Comparison of ENCODE assay signal across 9 mouse cellular contexts in the genomic region with DNA sequence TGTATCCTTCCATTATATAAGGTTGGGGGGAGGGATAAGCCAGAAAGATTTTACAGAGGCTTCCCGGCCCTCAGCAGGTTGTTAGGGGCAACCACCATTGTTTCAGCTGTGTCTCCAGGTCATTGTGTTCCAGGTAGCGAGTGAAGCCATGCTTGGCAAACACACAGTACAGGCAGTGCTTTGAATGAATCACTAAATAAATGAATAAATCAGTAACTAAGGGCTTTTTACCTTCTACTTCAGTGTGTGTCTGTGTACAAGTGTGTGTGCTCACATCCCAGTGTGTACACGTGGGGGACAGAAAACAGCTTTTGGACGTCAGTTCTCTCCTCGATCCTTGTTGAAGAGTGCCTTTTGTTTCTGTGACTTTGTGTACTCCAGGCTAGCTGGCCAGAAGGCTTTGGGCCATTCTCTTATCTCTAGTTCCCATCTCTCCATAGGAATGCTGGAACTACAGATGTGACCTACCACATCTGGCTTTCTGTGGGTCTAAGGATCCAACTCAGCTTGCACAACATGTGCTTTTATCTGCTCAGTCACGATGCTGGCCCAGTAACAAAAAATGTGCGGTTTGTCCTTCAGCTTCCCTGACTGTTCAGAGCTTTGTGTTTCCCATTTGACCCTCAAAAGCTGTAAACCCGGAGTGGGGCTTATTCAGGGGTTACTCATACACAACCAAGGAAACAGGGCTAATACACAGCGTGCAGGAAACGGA. TPM values are rescaled to one million over a fixed set of nuclear protein-coding genes. Genes with fewer than 3 reads are reported as not detected.
DNase-seq lines count a peak whose midpoint lies in the region; ATAC-seq and TF ChIP-seq lines count a peak whose summit lies in the region.
"Had no signal": no experiment of that assay in that cellular context is flagged by ENCODE, and none has a peak within 500 bp of the region (broad histone marks: within the 10 kb centered on the region; RNA-seq: fewer than 3 reads in every experiment).

No protein-coding gene starts in this region.

- ATAC-seq in embryonic facial prominence, embryonic 11.5 days (replicated peaks; ENCODE audit: insufficient number of reproducible peaks, low FRiP score, low TSS enrichment, low read depth) = no peak; the same call in 1 of the 2 replicates

- H3ac ChIP-seq in C2C12 (ENCODE audit: control insufficient read depth, insufficient read length, low read depth) = no peak overlapping the region

- H3K4me1 ChIP-seq in embryonic facial prominence, embryonic 11.5 days (ENCODE audit: control insufficient read depth, insufficient read depth, low read length) = no peaks in the 10 kb centered on the region

- TF ChIP-seq CTCF in C2C12 (IDR thresholded peaks at IDR 0.05; ENCODE audit: control insufficient read depth, insufficient read depth, insufficient read length) = no peak

- no peaks in the 10 kb centered on the region for H3K79me3 ChIP-seq in C2C12 (ENCODE audit: low read depth)

- no peak overlapping the region for H3K4me2 ChIP-seq in embryonic facial prominence, embryonic 11.5 days (ENCODE audit: low read depth, low read length)

- WGBS in embryonic facial prominence, embryonic 11.5 days = 52% methylated on average over 10 of the region's 10 CpGs

- peak; percentile 36 for DNase-seq in kidney, adult 9 months
- DNase-seq in kidney, adult 8-10 months = no peak
- DNase-seq in embryonic facial prominence, embryonic 11.5 days (ENCODE audit: low spot score) = peak; percentile 3
- DNase-seq in kidney, postnatal 4 days = peak; percentile 20 to 31
- DNase-seq in spleen, adult 18-20 months = no peak
- DNase-seq in spleen, adult 12 weeks (ENCODE audit: low spot score) = no peak
- DNase-seq in cerebellum, postnatal 36 days = no peak

- H3K9me3 ChIP-seq in embryonic facial prominence, embryonic 11.5 days (replicated peaks; ENCODE audit: control insufficient read depth, low read length) = no peaks in the 10 kb centered on the region

- H3K79me2 ChIP-seq in C2C12 (ENCODE audit: control insufficient read depth, insufficient read depth) = no peaks in the 10 kb centered on the region

- no peaks in the 10 kb centered on the region for H3K27me3 ChIP-seq in C2C12 (ENCODE audit: control insufficient read depth, insufficient read depth, insufficient read length)
- no peaks in the 10 kb centered on the region for H3K27me3 ChIP-seq in embryonic facial prominence, embryonic 11.5 days (ENCODE audit: control insufficient read depth, insufficient read depth, low read length)
- H3K27me3 ChIP-seq: CH12.LX had no signal

- H3K27ac ChIP-seq in embryonic facial prominence, embryonic 11.5 days (replicated peaks; ENCODE audit: low read depth, low read length) = no peak overlapping the region

- no peak overlapping the region for H3K9ac ChIP-seq in embryonic facial prominence, embryonic 11.5 days (replicated peaks; ENCODE audit: low read length)

- H3K4me3 ChIP-seq in C2C12 (ENCODE audit: insufficient read depth, poor library complexity, severe bottlenecking) = no peak overlapping the region
- no peak overlapping the region for H3K4me3 ChIP-seq in embryonic facial prominence, embryonic 11.5 days (ENCODE audit: low read depth, low read length)

- H3K36me3 ChIP-seq in C2C12 (ENCODE audit: control insufficient read depth, insufficient read depth) = no peaks in the 10 kb centered on the region
- no peaks in the 10 kb centered on the region for H3K36me3 ChIP-seq in embryonic facial prominence, embryonic 11.5 days (replicated peaks; ENCODE audit: control insufficient read depth, insufficient read depth, low read depth, low read length)

TF ChIP-seq in C2C12, 6 proteins besides CTCF, POLR2A, EP300 and RAD21:
- TF ChIP-seq FOSL1 (IDR thresholded peaks at IDR 0.05; ENCODE audit: insufficient read depth, low read length, poor library complexity, severe bottlenecking) = no peak
- peak; percentile 89 for TF ChIP-seq MAX (IDR thresholded peaks at IDR 0.05)
- TF ChIP-seq CEBPB (IDR thresholded peaks at IDR 0.05; ENCODE audit: low read depth) = peak; percentile 96
- TF ChIP-seq MYOD1 (IDR thresholded peaks at IDR 0.05; ENCODE audit: control insufficient read depth, insufficient read length, low read depth) = peak; percentile 32
- no peak for TF ChIP-seq MYOG (IDR thresholded peaks at IDR 0.05; ENCODE audit: control insufficient read depth, extremely low read depth, insufficient read length)
- no peak for TF ChIP-seq USF1 (IDR thresholded peaks at IDR 0.05; ENCODE audit: low read depth)

RNA-seq across cellular contexts. Expression of a gene that starts 10.2 kb away (rescaled TPM):
- polyA plus RNA-seq in C2C12 (2012; fragmentation: generic; extraction: Trizol) = 134 TPM
- 559 and 560 TPM in 2 replicates for polyA plus RNA-seq in embryonic facial prominence, embryonic 11.5 days (2014; fragmentation: Nextera tagmentation; extraction: Ambion mirVana)

RNA-seq across cellular contexts. Expression of a gene that starts 26.5 kb away (rescaled TPM):
- polyA plus RNA-seq in C2C12 (2012; fragmentation: generic; extraction: Trizol) = 32.2 TPM
- polyA plus RNA-seq in embryonic facial prominence, embryonic 11.5 days (2014; fragmentation: Nextera tagmentation; extraction: Ambion mirVana) = 54.2 and 58.3 TPM in 2 replicates

Comparison
In these comparisons a context has a peak if more than half of its experiments do, and no peak if none do; other contexts are left out.
1. DNase-seq: peak in kidney, adult 9 months (single experiment), embryonic facial prominence, embryonic 11.5 days (single experiment) and kidney, postnatal 4 days (2 of 2); none in kidney, adult 8-10 months (0 of 2), spleen, adult 18-20 months (0 of 2), spleen, adult 12 weeks (single experiment) and cerebellum, postnatal 36 days (0 of 2).